Mouse (Mus musculus): Measurements from ENCODE around the gene Trabd.

DNA sequence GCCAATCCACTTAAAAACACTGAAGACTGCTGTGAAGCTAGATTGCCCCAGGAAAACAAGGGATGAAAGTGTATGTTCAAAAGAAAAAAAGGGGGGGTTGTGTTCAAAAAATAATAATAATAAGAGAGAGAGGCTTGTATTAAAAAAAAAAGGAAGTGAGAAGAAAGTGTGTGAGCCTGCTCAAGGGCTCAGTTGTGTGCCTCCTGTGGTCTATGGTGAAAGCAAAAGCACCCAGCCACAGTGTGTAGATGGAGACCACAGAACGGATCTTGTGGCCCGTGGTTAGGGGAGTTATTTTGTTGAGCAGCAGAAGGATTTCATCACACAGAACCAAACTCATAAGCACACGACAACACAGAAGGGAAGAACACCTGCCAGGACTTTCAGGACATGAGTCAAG, 56.4 kb downstream of the Trabd start:
- TF ChIP-seq POLR2A (IDR thresholded peaks at IDR 0.05; ENCODE audit: low read depth, low read length), result no peak
- TF ChIP-seq CTCF (IDR thresholded peaks at IDR 0.05; ENCODE audit: borderline replicate concordance, insufficient read depth, low read length), result no peak
